Mouse (Mus musculus): ENCODE measurements around the gene Gstt1.
"Not testable (repeated sequence)": the region's sequence is repeated elsewhere in the genome, so short reads cannot be mapped to it uniquely, and the experiment has no call there.

Gstt1 gene

GRCm38 (mm10) chr10:75798176-75798696, at the start of gene Gstt1:
Gene Gstt1 (minus strand): TSS chr10:75798584.
- no peak for DNase-seq (ENCODE audit: low read depth in 2 of 2, low spot score in 2 of 2)

- DNase-seq (ENCODE audit: low read depth in 2 of 2, low spot score in 2 of 2) = no peak
These were observed 47.0 kb upstream of the Gstt1 start for GRCm38 (mm10) chr10:75845306-75845930.

- no peak for DNase-seq (ENCODE audit: low read depth in 2 of 2, low spot score in 2 of 2)
These were observed 46.4 kb upstream of the Gstt1 start for GRCm38 (mm10) chr10:75844800-75845199.

- DNase-seq (ENCODE audit: low read depth in 2 of 2, low spot score in 2 of 2) = not testable (repeated sequence)
These were observed 45.5 kb upstream of the Gstt1 start for GRCm38 (mm10) chr10:75843898-75844297.

GRCm38 (mm10) chr10:75839092-75839491, 40.7 kb upstream of the Gstt1 start:
- no peak for DNase-seq (ENCODE audit: low read depth in 2 of 2, low spot score in 2 of 2)

GRCm38 (mm10) chr10:75837248-75837759, 38.9 kb upstream of the Gstt1 start, which contains the start of gene Gstt2:
Gene Gstt2 (minus strand): TSS chr10:75837424.
- peak; percentile 40 to 45 for DNase-seq (ENCODE audit: low read depth in 2 of 2, low spot score in 2 of 2)

- peak; percentile 68 to 79 for DNase-seq (ENCODE audit: low read depth in 2 of 2, low spot score in 2 of 2)
These were observed 37.6 kb upstream of the Gstt1 start for GRCm38 (mm10) chr10:75835761-75836531.

GRCm38 (mm10) chr10:75835307-75835706, 36.9 kb upstream of the Gstt1 start:
- DNase-seq (ENCODE audit: low read depth in 2 of 2, low spot score in 2 of 2) = peak; percentile 68 to 76

GRCm38 (mm10) chr10:75834721-75835120, 36.3 kb upstream of the Gstt1 start:
- no peak for DNase-seq (ENCODE audit: low read depth in 2 of 2, low spot score in 2 of 2)

- DNase-seq (ENCODE audit: low read depth in 2 of 2, low spot score in 2 of 2) = peak; percentile 42 to 55
These were observed 35.9 kb upstream of the Gstt1 start for GRCm38 (mm10) chr10:75834250-75834649.

GRCm38 (mm10) chr10:75833456-75834080, 35.2 kb upstream of the Gstt1 start:
- no peak for DNase-seq (ENCODE audit: low read depth in 2 of 2, low spot score in 2 of 2)

GRCm38 (mm10) chr10:75832272-75832895, 34.0 kb upstream of the Gstt1 start:
- peak; percentile 48 to 69 for DNase-seq (ENCODE audit: low read depth in 2 of 2, low spot score in 2 of 2)

GRCm38 (mm10) chr10:75830275-75830670, 31.9 kb upstream of the Gstt1 start:
- DNase-seq (ENCODE audit: low read depth in 2 of 2, low spot score in 2 of 2) = no peak

- no peak for DNase-seq (ENCODE audit: low read depth in 2 of 2, low spot score in 2 of 2)
These were observed 31.3 kb upstream of the Gstt1 start for GRCm38 (mm10) chr10:75829529-75830274.

- DNase-seq (ENCODE audit: low read depth in 2 of 2, low spot score in 2 of 2) = no peak
These were observed 30.1 kb upstream of the Gstt1 start for GRCm38 (mm10) chr10:75828500-75828931.

- no peak for DNase-seq (ENCODE audit: low read depth in 2 of 2, low spot score in 2 of 2)
These were observed 29.4 kb upstream of the Gstt1 start for GRCm38 (mm10) chr10:75827668-75828360.

- no peak for DNase-seq (ENCODE audit: low read depth in 2 of 2, low spot score in 2 of 2)
These were observed 26.1 kb upstream of the Gstt1 start for GRCm38 (mm10) chr10:75824530-75824929.

- DNase-seq (ENCODE audit: low read depth in 2 of 2, low spot score in 2 of 2) = no peak
These were observed 25.4 kb upstream of the Gstt1 start for GRCm38 (mm10) chr10:75823782-75824181.

GRCm38 (mm10) chr10:75822443-75822842, 24.1 kb upstream of the Gstt1 start, which contains the start of gene Gstt4:
Gene Gstt4 (minus strand): TSS chr10:75822543.
- no peak for DNase-seq (ENCODE audit: low read depth in 2 of 2, low spot score in 2 of 2)

- no peak for DNase-seq (ENCODE audit: low read depth in 2 of 2, low spot score in 2 of 2)
These were observed 21.5 kb upstream of the Gstt1 start for GRCm38 (mm10) chr10:75819882-75820281.
